Mouse (Mus musculus): Measurements from ENCODE around the gene Wdr74. TPM values are rescaled to one million over a fixed set of nuclear protein-coding genes. Genes with fewer than 3 reads are reported as not detected.

The Wdr74 gene
- polyA plus RNA-seq, 1 experiment from 2014 or later: 92.9 TPM

DNA sequence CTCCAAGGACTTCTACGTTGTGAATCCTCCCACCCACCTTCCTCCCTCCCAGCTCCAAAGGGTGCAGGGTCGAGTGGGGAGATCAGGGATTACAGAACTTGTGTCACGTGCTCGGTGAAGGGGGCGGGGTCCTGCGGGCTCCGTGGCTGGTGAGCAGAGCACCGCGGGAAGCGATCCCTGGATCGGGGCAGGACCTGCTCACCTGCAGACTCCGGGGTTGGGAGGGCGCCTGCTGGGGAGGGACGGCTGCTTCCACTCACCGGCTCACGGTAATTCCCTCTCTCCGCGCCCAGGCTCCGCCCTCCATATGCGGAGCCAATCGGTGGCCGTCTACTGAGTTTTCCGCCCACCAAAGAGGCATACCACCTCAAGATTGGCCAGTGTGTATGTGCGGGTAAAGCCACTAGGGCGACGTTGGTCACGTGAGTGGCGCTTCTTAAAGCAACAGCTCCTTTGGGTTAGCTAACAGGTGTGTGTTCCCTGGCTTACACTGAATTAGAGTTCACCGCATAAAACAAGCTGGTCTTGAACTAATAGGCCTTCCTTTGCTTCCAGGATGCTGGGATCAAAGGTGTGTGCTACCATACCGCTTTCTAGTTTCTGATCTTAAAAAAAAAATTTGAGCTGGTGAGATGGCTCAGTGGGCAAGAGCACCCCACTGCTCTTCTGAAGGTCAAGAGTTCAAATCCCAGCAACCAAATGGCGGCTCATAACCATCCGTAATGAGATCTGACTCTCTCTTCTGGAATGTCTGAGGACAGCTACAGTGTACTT lies 50.6 kb downstream of the Wdr74 start, which contains the start of gene Taf6l:
Gene Taf6l, minus strand, starts transcription at position 410 of the 774 bp plus-strand sequence.
- peak; percentile 99 for ATAC-seq (ENCODE audit: insufficient number of reproducible peaks, low FRiP score, low TSS enrichment, low read depth)

DNA sequence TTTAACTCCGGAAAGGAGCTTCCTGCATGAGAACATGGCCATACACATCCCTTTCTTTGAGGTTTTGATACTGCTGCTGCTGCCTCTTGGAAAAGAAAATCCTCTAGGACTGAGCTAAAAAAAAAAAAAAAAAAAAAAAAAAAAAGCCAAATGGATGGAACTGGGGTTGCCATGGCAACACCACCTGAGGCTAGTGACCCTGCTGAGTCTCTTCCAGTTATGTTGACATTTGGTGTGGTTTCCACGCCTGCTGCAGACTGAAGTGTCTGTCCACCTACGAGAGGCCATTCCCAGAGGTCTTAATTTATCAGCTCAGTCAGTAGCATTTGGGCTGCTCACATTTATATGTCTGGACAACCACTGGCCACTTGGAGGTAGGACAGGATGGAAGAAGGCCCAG lies 52.9 kb downstream of the Wdr74 start:
- ATAC-seq (ENCODE audit: insufficient number of reproducible peaks, low FRiP score, low TSS enrichment, low read depth) (no peak), DNase-seq (ENCODE audit: low spot score) (no peak)
- H3K27ac ChIP-seq (replicated peaks; ENCODE audit: low read depth, low read length): no peak overlapping the region
- 20% methylated on average over 3 of the region's 3 CpGs for WGBS
- no peak overlapping the region for H3K9ac ChIP-seq (ENCODE audit: low read length)
- no peaks in the 10 kb centered on the region for H3K4me1 ChIP-seq (ENCODE audit: control insufficient read depth, insufficient read depth, low read length)
- H3K36me3 ChIP-seq (ENCODE audit: control insufficient read depth, insufficient read depth, low read length): peaks cover 5% of the 10 kb centered on the region
- no peak overlapping the region for H3K4me3 ChIP-seq (ENCODE audit: low read depth, low read length)
- no peaks in the 10 kb centered on the region for H3K9me3 ChIP-seq (ENCODE audit: control insufficient read depth, low read length)
- no peak overlapping the region for H3K4me2 ChIP-seq (ENCODE audit: low read depth, severe bottlenecking)
- H3K27me3 ChIP-seq (ENCODE audit: control insufficient read depth, insufficient read depth, low read length): no peaks in the 10 kb centered on the region

More for the DNA sequence above, 50.6 kb downstream of the Wdr74 start, which contains the start of gene Taf6l:
- H3K9me3 ChIP-seq (ENCODE audit: control insufficient read depth, low read length): no peaks in the 10 kb centered on the region
- H3K4me3 ChIP-seq (ENCODE audit: low read depth, low read length): peak within 1 kb of the TSS; percentile 60
- peak; percentile 89 for DNase-seq (ENCODE audit: low spot score)
- peak within 1 kb of the TSS; percentile 51; the same call in 1 of the 2 replicates for H3K27ac ChIP-seq (replicated peaks; ENCODE audit: low read depth, low read length)
- H3K9ac ChIP-seq (ENCODE audit: low read length): peak within 1 kb of the TSS; percentile 63
- WGBS: under 1% methylated on average over 32 of the region's 32 CpGs
- peak within 1 kb of the TSS; percentile 59 for H3K4me2 ChIP-seq (ENCODE audit: low read depth, severe bottlenecking)
- H3K4me1 ChIP-seq (ENCODE audit: control insufficient read depth, insufficient read depth, low read length): no peaks in the 10 kb centered on the region
- peaks cover 4% of the 10 kb centered on the region; the same call in 1 of the 2 replicates for H3K36me3 ChIP-seq (ENCODE audit: control insufficient read depth, insufficient read depth, low read length)
- H3K27me3 ChIP-seq (ENCODE audit: control insufficient read depth, insufficient read depth, low read length): no peaks in the 10 kb centered on the region

GRCm38 (mm10) chr19:8789171-8789570 lies 53.5 kb downstream of the Wdr74 start:
- Histone ChIP-seq H3K36me3 (ENCODE audit: control insufficient read depth, insufficient read depth, low read length) (peaks cover 12% of the 10 kb centered on the region), H3K4me3 (ENCODE audit: low read depth, low read length) (no peak overlapping the region), H3K9me3 (ENCODE audit: control insufficient read depth, low read length) (no peaks in the 10 kb centered on the region), H3K9ac (ENCODE audit: low read length) (no peak overlapping the region), H3K27ac (replicated peaks; ENCODE audit: low read depth, low read length) (no peak overlapping the region), H3K27me3 (ENCODE audit: control insufficient read depth, insufficient read depth, low read length) (no peaks in the 10 kb centered on the region), H3K4me2 (ENCODE audit: low read depth, severe bottlenecking) (no peak overlapping the region), H3K4me1 (ENCODE audit: control insufficient read depth, insufficient read depth, low read length) (no peaks in the 10 kb centered on the region)
- DNase-seq (ENCODE audit: low spot score) (no peak), ATAC-seq (ENCODE audit: insufficient number of reproducible peaks, low FRiP score, low TSS enrichment, low read depth) (no peak)
- 64% methylated on average over 1 of the region's 1 CpGs for WGBS

GRCm38 (mm10) chr19:8790171-8790570 lies 54.5 kb downstream of the Wdr74 start:
- no peak overlapping the region for H3K4me3 ChIP-seq (ENCODE audit: low read depth, low read length)
- H3K4me1 ChIP-seq (ENCODE audit: control insufficient read depth, insufficient read depth, low read length): no peaks in the 10 kb centered on the region
- peaks cover 21% of the 10 kb centered on the region for H3K36me3 ChIP-seq (ENCODE audit: control insufficient read depth, insufficient read depth, low read length)
- ATAC-seq (ENCODE audit: insufficient number of reproducible peaks, low FRiP score, low TSS enrichment, low read depth) (no peak), DNase-seq (ENCODE audit: low spot score) (no peak)
- no peak overlapping the region for H3K4me2 ChIP-seq (ENCODE audit: low read depth, severe bottlenecking)
- no peaks in the 10 kb centered on the region for H3K27me3 ChIP-seq (ENCODE audit: control insufficient read depth, insufficient read depth, low read length)
- H3K9ac ChIP-seq (ENCODE audit: low read length): no peak overlapping the region
- H3K9me3 ChIP-seq (ENCODE audit: control insufficient read depth, low read length): no peaks in the 10 kb centered on the region
- H3K27ac ChIP-seq (replicated peaks; ENCODE audit: low read depth, low read length): no peak overlapping the region
- WGBS: 86% methylated on average over 7 of the region's 7 CpGs

Small RNA genes within 50 kb of the gene (microRNA-seq; reads per million reads assigned to microRNA genes)
- 1.5 reads per million for gene Mir6992

Other genes starting within 250 kb of the Wdr74 start
- not detected in 2 replicates for gene Slc22a8, start 144.6 kb upstream of the Wdr74 start, polyA plus RNA-seq (2014; fragmentation: Nextera tagmentation; extraction: Ambion mirVana)
- not detected in 2 replicates for gene Slc22a6, start 117.8 kb upstream of the Wdr74 start, polyA plus RNA-seq (2014; fragmentation: Nextera tagmentation; extraction: Ambion mirVana)
- 0.15 and 0.27 TPM in 2 replicates for gene Chrm1, start 72.0 kb upstream of the Wdr74 start, polyA plus RNA-seq (2014; fragmentation: Nextera tagmentation; extraction: Ambion mirVana)
- gene Slc3a2, start 12.5 kb upstream of the Wdr74 start, polyA plus RNA-seq (2014; fragmentation: Nextera tagmentation; extraction: Ambion mirVana): 108 and 114 TPM in 2 replicates
- 0.99 and 1.8 TPM in 2 replicates for gene 1700092M07Rik, start 4.9 kb downstream of the Wdr74 start, polyA plus RNA-seq (2014; fragmentation: Nextera tagmentation; extraction: Ambion mirVana)
- 125 and 127 TPM in 2 replicates for gene Stx5a, start 5.6 kb downstream of the Wdr74 start, polyA plus RNA-seq (2014; fragmentation: Nextera tagmentation; extraction: Ambion mirVana)
- gene Nxf1, start 21.2 kb downstream of the Wdr74 start, polyA plus RNA-seq (2014; fragmentation: Nextera tagmentation; extraction: Ambion mirVana): 228 and 247 TPM in 2 replicates
- 183 and 204 TPM in 2 replicates for gene Tmem223, start 35.2 kb downstream of the Wdr74 start, polyA plus RNA-seq (2014; fragmentation: Nextera tagmentation; extraction: Ambion mirVana)
- gene Tmem179b, start 38.6 kb downstream of the Wdr74 start, polyA plus RNA-seq (2014; fragmentation: Nextera tagmentation; extraction: Ambion mirVana): 49.1 and 51.3 TPM in 2 replicates
- gene Taf6l, start 50.6 kb downstream of the Wdr74 start, polyA plus RNA-seq (2014; fragmentation: Nextera tagmentation; extraction: Ambion mirVana): 22.5 and 23.0 TPM in 2 replicates
- 197 and 206 TPM in 2 replicates for gene Polr2g, start 62.8 kb downstream of the Wdr74 start, polyA plus RNA-seq (2014; fragmentation: Nextera tagmentation; extraction: Ambion mirVana)
- gene Zbtb3, start 66.7 kb downstream of the Wdr74 start, polyA plus RNA-seq (2014; fragmentation: Nextera tagmentation; extraction: Ambion mirVana): 4.8 and 5.0 TPM in 2 replicates
- 63.3 and 67.1 TPM in 2 replicates for gene Ttc9c, start 83.5 kb downstream of the Wdr74 start, polyA plus RNA-seq (2014; fragmentation: Nextera tagmentation; extraction: Ambion mirVana)
- gene Hnrnpul2, start 84.2 kb downstream of the Wdr74 start, polyA plus RNA-seq (2014; fragmentation: Nextera tagmentation; extraction: Ambion mirVana): 6.9 and 8.0 TPM in 2 replicates
- gene AC129217.1, start 93.9 kb downstream of the Wdr74 start, polyA plus RNA-seq (2014; fragmentation: Nextera tagmentation; extraction: Ambion mirVana): not detected in 2 replicates
- gene Bscl2, start 101.6 kb downstream of the Wdr74 start, polyA plus RNA-seq (2014; fragmentation: Nextera tagmentation; extraction: Ambion mirVana): 34.1 and 35.0 TPM in 2 replicates
- 9.1 and 9.6 TPM in 2 replicates for gene Gng3, start 103.4 kb downstream of the Wdr74 start, polyA plus RNA-seq (2014; fragmentation: Nextera tagmentation; extraction: Ambion mirVana)
- gene Lrrn4cl, start 114.9 kb downstream of the Wdr74 start, polyA plus RNA-seq (2014; fragmentation: Nextera tagmentation; extraction: Ambion mirVana): 0.12 and 0.47 TPM in 2 replicates
- 186 and 196 TPM in 2 replicates for gene Ubxn1, start 135.7 kb downstream of the Wdr74 start, polyA plus RNA-seq (2014; fragmentation: Nextera tagmentation; extraction: Ambion mirVana)
- 53.5 and 60.2 TPM in 2 replicates for gene Uqcc3, start 145.1 kb downstream of the Wdr74 start, polyA plus RNA-seq (2014; fragmentation: Nextera tagmentation; extraction: Ambion mirVana)
- gene Lbhd1, start 147.9 kb downstream of the Wdr74 start, polyA plus RNA-seq (2014; fragmentation: Nextera tagmentation; extraction: Ambion mirVana): 110 and 128 TPM in 2 replicates
- gene Gm49403, start 148.1 kb downstream of the Wdr74 start, polyA plus RNA-seq (2014; fragmentation: Nextera tagmentation; extraction: Ambion mirVana): not detected in 2 replicates
- gene 1810009A15Rik, start 153.0 kb downstream of the Wdr74 start, polyA plus RNA-seq (2014; fragmentation: Nextera tagmentation; extraction: Ambion mirVana): 127 and 132 TPM in 2 replicates
- 0.24 TPM in 1 of 2 replicates, not detected in the other for gene Gm49416, start 153.1 kb downstream of the Wdr74 start, polyA plus RNA-seq (2014; fragmentation: Nextera tagmentation; extraction: Ambion mirVana)
- 38.5 and 39.2 TPM in 2 replicates for gene Ints5, start 157.2 kb downstream of the Wdr74 start, polyA plus RNA-seq (2014; fragmentation: Nextera tagmentation; extraction: Ambion mirVana)
- 111 and 122 TPM in 2 replicates for gene Ganab, start 162.2 kb downstream of the Wdr74 start, polyA plus RNA-seq (2014; fragmentation: Nextera tagmentation; extraction: Ambion mirVana)
- 33.1 and 37.2 TPM in 2 replicates for gene B3gat3, start 184.5 kb downstream of the Wdr74 start, polyA plus RNA-seq (2014; fragmentation: Nextera tagmentation; extraction: Ambion mirVana)
- gene Rom1, start 193.5 kb downstream of the Wdr74 start, polyA plus RNA-seq (2014; fragmentation: Nextera tagmentation; extraction: Ambion mirVana): 1.1 and 1.4 TPM in 2 replicates
- gene Eml3, start 193.7 kb downstream of the Wdr74 start, polyA plus RNA-seq (2014; fragmentation: Nextera tagmentation; extraction: Ambion mirVana): 17.9 and 18.0 TPM in 2 replicates
- 58.5 and 62.0 TPM in 2 replicates for gene Mta2, start 206.0 kb downstream of the Wdr74 start, polyA plus RNA-seq (2014; fragmentation: Nextera tagmentation; extraction: Ambion mirVana)
- gene Tut1, start 218.0 kb downstream of the Wdr74 start, polyA plus RNA-seq (2014; fragmentation: Nextera tagmentation; extraction: Ambion mirVana): 33.2 and 35.2 TPM in 2 replicates
- gene Eef1g, start 231.2 kb downstream of the Wdr74 start, polyA plus RNA-seq (2014; fragmentation: Nextera tagmentation; extraction: Ambion mirVana): 567 and 588 TPM in 2 replicates

Measured in limb, embryonic 11.5 days (tissue).